Comparison of ENCODE assay signal across 17 mouse cellular contexts in the genomic region with DNA sequence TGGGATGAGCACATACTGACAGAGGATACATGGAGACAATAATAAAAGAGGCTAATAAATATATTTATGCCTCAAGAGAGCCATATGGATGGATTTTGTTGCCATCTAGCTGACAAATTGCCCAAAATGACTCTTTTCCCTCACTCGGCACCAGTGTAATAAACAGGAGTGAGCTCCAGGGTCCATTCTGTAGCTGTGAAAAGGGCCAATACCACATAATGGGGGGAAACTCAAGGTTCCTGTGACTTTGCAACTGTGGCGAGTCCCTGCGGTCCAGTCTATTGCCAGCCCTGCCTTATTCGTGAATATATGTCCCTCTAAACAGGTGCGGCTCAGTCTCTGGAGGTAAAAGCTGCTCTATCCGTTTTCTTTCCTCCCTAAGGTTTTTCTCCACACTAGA.
"Had no signal": no experiment of that assay in that cellular context is flagged by ENCODE, and none has a peak within 500 bp of the region (broad histone marks: within the 10 kb centered on the region; RNA-seq: fewer than 3 reads in every experiment).

No protein-coding gene starts in this region.

- H3K27me3 ChIP-seq: midbrain, embryonic 12.5 days; midbrain, embryonic 15.5 days; neural tube, embryonic 13.5 days had no signal

- H3K27ac ChIP-seq: liver, embryonic 14.5 days; midbrain, embryonic 10.5 days; midbrain, embryonic 12.5 days; midbrain, embryonic 15.5 days; neural tube, embryonic 13.5 days had no signal

- DNase-seq: lung, adult 18-20 months; lung, embryonic 14.5 days; lung, postnatal 10 days; lung, postnatal 4 days; retina, postnatal 1 day; right cerebral cortex, adult 18-20 months; right cerebral cortex, postnatal 25 days; right cerebral cortex, postnatal 4 days; spleen, adult 18-20 months; thymus, adult 18-20 months; thymus, postnatal 14 days; thymus, postnatal 36 days had no signal

- H3K4me1 ChIP-seq: midbrain, embryonic 10.5 days; midbrain, embryonic 12.5 days; midbrain, embryonic 15.5 days had no signal

- H3K9ac ChIP-seq: liver, embryonic 14.5 days; lung, embryonic 14.5 days; midbrain, embryonic 12.5 days; midbrain, embryonic 15.5 days; neural tube, embryonic 13.5 days had no signal

- H3K4me3 ChIP-seq: midbrain, embryonic 10.5 days; midbrain, embryonic 12.5 days; midbrain, embryonic 15.5 days; neural tube, embryonic 13.5 days had no signal

- H3K4me2 ChIP-seq: lung, embryonic 14.5 days; midbrain, embryonic 12.5 days; midbrain, embryonic 15.5 days; neural tube, embryonic 13.5 days had no signal

- H3K36me3 ChIP-seq: midbrain, embryonic 15.5 days had no signal

- H3K9me3 ChIP-seq: midbrain, embryonic 10.5 days; midbrain, embryonic 12.5 days; midbrain, embryonic 15.5 days; neural tube, embryonic 13.5 days had no signal

- ATAC-seq: midbrain, embryonic 15.5 days had no signal
